Mouse (Mus musculus): Measurements from ENCODE around the gene Ldlrap1. TPM values are rescaled to one million over a fixed set of nuclear protein-coding genes. Genes with fewer than 3 reads are reported as not detected.

Ldlrap1 gene
- total and polyA plus RNA-seq, 2 experiments from 2014 or later = 1.7 to 2.3 TPM

DNA sequence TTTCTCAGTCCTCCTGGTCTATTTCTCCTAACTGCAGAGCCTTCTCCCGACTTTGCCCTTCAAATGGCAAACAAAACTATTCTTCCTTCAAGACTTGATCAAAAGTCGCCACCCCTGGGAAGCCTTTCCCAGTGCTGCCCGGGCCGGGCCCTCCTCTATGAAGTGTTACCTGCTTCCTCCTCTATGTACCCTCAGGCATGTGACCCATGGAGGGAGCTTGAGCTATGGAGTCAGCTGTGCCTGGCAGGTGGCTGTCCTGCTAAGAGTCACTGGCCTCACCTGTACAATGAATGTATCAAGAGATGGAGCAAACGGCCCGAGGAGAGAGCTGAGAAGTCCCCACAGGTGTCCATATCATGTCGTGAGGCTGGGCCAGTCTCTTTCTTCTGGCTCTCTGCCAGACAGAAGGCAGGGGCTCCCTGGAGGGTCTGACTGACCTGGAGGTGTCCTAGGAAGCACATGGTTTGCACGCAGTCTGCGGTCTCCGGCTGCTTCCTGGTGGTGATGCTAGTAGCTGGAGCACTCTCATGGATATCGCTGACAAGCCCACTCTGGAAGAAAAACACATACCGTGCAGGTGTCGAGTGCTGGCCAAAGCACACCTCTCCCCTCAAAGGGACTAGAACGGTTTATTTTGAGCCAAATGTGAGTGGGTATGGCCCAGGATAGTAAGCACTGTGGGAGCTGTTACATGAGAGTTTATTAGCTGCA lies 7.6 kb upstream of the Ldlrap1 start:
- H3K9me3 ChIP-seq (ENCODE audit: low read length) = no peaks in the 10 kb centered on the region
- 69% methylated on average over 13 of the region's 14 CpGs for WGBS
- no peak overlapping the region for H3K9ac ChIP-seq
- no peaks in the 10 kb centered on the region for H3K27me3 ChIP-seq (ENCODE audit: insufficient read depth, low read length)
- no peaks in the 10 kb centered on the region for H3K36me3 ChIP-seq (ENCODE audit: insufficient read depth)
- no peak for TF ChIP-seq CTCF (IDR thresholded peaks at IDR 0.05; ENCODE audit: low read depth)
- H3K27ac ChIP-seq (ENCODE audit: low read depth, low read length) = no peak overlapping the region
- no peak for DNase-seq
- H3K4me3 ChIP-seq (ENCODE audit: low read depth, low read length) = no peak overlapping the region
- no peaks in the 10 kb centered on the region for H3K4me1 ChIP-seq (ENCODE audit: insufficient read depth)
- H3K4me2 ChIP-seq (ENCODE audit: low read depth) = no peak overlapping the region
- no peak for ATAC-seq

DNA sequence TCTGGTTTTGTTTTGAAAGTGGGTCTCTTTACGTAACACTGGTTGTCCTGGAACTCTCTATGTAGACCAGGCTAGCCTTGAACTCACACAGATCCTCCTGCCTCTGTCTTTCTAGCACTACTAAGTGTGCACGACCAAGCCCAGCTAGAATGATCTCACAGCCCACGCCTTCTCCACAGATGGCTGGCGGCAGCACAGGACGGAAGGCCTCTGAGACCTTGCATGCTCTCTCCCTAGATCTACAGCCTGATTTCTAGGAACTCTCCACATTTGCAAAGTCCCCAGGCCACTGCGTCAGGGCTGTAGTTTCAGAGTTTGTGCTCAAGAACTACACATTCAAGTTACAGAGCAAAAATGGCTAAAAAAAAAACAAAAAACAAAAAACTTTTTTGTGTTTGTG lies 6.3 kb upstream of the Ldlrap1 start:
- no peak overlapping the region for H3K4me3 ChIP-seq (ENCODE audit: low read depth, low read length)
- H3K9ac ChIP-seq = no peak overlapping the region
- TF ChIP-seq CTCF (IDR thresholded peaks at IDR 0.05; ENCODE audit: low read depth) = no peak
- H3K4me1 ChIP-seq (ENCODE audit: insufficient read depth) = no peaks in the 10 kb centered on the region
- no peaks in the 10 kb centered on the region for H3K9me3 ChIP-seq (ENCODE audit: low read length)
- no peaks in the 10 kb centered on the region for H3K36me3 ChIP-seq (ENCODE audit: insufficient read depth)
- DNase-seq = no peak
- 84% methylated on average over 6 of the region's 6 CpGs for WGBS
- H3K27ac ChIP-seq (ENCODE audit: low read depth, low read length) = no peak overlapping the region
- H3K4me2 ChIP-seq (ENCODE audit: low read depth) = no peak overlapping the region
- no peaks in the 10 kb centered on the region for H3K27me3 ChIP-seq (ENCODE audit: insufficient read depth, low read length)
- no peak for ATAC-seq

DNA sequence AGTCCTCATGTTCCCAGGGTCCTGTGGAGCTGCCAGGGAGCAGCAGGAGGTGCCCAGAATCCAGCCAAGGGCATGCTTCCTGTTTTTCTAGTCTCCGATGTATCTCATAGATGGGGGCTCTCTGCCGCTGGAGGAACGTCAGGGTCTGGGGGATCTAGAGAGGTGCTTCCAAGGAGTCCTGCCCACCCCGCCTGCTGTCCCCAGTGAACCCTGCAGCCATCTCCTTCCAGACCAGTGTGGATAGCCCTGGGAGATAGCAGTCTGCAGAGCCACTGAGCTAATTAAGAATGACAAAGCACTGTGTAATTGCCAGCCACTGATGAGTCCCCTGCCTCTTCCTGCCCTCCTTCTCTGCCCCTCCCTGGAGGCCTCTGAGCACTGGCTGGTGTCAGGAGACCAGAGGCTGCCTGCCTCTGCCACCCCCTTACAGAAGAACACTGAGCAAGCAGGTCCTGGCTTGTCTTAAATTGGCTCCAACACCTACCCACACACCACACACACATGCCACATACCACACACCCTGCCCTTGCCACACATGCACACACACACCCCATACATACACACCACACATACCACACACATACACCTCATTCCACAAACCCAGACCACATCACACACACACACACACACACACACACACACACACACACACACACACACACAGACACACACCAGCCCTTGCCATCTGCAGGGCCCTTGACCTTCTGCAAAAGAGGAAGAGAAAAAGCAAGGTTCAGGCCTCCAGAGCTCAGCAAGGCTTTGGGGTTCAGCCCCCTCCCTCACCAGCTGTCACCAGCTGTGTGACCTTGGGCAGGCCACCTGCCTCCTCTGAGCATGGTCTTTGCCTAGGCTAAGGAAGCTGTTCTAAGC lies 5.2 kb upstream of the Ldlrap1 start:
- Histone ChIP-seq H3K27me3 (ENCODE audit: insufficient read depth, low read length) (peaks cover 6% of the 10 kb centered on the region; the same call in 1 of the 2 replicates), H3K4me1 (ENCODE audit: insufficient read depth) (no peaks in the 10 kb centered on the region), H3K4me2 (ENCODE audit: low read depth) (no peak overlapping the region), H3K9ac (no peak overlapping the region), H3K9me3 (ENCODE audit: low read length) (no peaks in the 10 kb centered on the region), H3K36me3 (ENCODE audit: insufficient read depth) (no peaks in the 10 kb centered on the region), H3K27ac (ENCODE audit: low read depth, low read length) (no peak overlapping the region), H3K4me3 (ENCODE audit: low read depth, low read length) (no peak overlapping the region)
- ATAC-seq = no peak
- TF ChIP-seq CTCF (IDR thresholded peaks at IDR 0.05; ENCODE audit: low read depth) = no peak
- no peak for DNase-seq
- 59% methylated on average over 4 of the region's 4 CpGs for WGBS

DNA sequence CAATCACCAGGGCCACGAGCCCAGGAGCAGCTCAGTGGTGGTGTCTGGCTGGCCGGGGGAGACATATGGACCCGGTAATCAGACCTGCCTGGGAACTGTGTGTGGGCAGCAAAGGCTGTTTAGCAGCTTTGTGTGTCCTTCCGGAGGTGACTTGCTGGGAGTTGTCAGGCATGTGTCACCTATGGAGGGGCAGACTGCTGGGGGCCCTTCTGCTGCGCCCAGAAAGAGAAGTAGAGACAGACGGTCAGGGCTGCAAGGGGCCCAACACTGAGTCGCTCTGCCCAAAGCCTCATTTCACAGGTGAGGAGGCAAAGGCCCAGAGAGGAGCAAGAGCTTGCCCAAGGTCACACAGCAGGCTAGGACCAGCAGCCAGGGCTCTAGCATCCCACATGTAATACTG lies 2.1 kb upstream of the Ldlrap1 start:
- 0 out of 2 replicates have a peak, but pooled peaks cover 5% of the 10 kb centered on the region for H3K4me1 ChIP-seq (ENCODE audit: insufficient read depth)
- no peaks in the 10 kb centered on the region for H3K9me3 ChIP-seq (ENCODE audit: low read length)
- H3K4me2 ChIP-seq (ENCODE audit: low read depth) = no peak overlapping the region
- no peak for TF ChIP-seq CTCF (IDR thresholded peaks at IDR 0.05; ENCODE audit: low read depth)
- no peak overlapping the region for H3K4me3 ChIP-seq (ENCODE audit: low read depth, low read length)
- no peak overlapping the region for H3K27ac ChIP-seq (ENCODE audit: low read depth, low read length)
- DNase-seq (no peak), ATAC-seq (no peak)
- no peak overlapping the region for H3K9ac ChIP-seq
- no peaks in the 10 kb centered on the region for H3K36me3 ChIP-seq (ENCODE audit: insufficient read depth)
- H3K27me3 ChIP-seq (ENCODE audit: insufficient read depth, low read length) = peaks cover 14% of the 10 kb centered on the region; the same call in 1 of the 2 replicates
- 76% methylated on average over 7 of the region's 7 CpGs for WGBS

DNA sequence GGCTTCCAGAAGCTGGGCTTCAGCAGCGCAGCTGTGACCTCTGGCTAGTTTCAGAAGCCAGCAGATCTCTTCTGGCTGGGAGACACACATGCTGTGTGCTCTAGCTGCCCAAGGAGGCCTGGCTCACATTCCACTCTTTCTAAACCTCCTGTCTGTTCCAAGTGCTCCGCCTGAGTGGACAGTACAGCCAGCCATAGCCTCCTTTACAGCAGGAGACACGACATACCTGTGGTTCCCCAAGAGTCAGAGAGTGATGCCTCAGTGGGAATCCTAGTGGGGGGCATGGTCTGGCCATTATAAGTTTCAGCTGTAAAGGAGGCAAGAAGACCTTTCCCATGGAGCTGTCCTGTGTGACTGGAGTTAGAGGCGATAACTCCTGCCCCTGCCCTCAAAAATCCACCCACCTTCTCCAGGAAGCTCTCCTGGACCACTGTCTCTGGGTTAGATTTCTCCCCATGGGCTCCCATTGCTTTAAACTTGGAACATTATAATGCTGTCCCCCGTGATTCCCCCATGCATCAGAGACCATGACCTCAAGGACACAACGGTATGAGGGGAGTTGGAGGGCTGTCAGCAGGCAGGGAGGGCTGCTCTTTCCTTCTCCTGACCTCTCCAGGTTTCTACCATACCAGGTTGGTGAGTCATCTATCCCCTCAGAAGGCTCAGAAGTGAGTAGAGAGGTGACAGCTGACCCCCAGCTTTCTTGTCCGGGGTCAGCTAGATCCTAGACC lies 1.4 kb upstream of the Ldlrap1 start:
- peaks cover 14% of the 10 kb centered on the region; the same call in 1 of the 2 replicates for H3K27me3 ChIP-seq (ENCODE audit: insufficient read depth, low read length)
- ATAC-seq = no peak
- H3K4me2 ChIP-seq (ENCODE audit: low read depth) = no peak overlapping the region
- no peak overlapping the region for H3K9ac ChIP-seq
- DNase-seq = no peak
- H3K36me3 ChIP-seq (ENCODE audit: insufficient read depth) = no peaks in the 10 kb centered on the region
- no peaks in the 10 kb centered on the region for H3K9me3 ChIP-seq (ENCODE audit: low read length)
- no peak overlapping the region for H3K4me3 ChIP-seq (ENCODE audit: low read depth, low read length)
- H3K27ac ChIP-seq (ENCODE audit: low read depth, low read length) = no peak overlapping the region
- WGBS = 73% methylated on average over 7 of the region's 7 CpGs
- H3K4me1 ChIP-seq (ENCODE audit: insufficient read depth) = 0 out of 2 replicates have a peak, but pooled peaks cover 5% of the 10 kb centered on the region
- no peak for TF ChIP-seq CTCF (IDR thresholded peaks at IDR 0.05; ENCODE audit: low read depth)

DNA sequence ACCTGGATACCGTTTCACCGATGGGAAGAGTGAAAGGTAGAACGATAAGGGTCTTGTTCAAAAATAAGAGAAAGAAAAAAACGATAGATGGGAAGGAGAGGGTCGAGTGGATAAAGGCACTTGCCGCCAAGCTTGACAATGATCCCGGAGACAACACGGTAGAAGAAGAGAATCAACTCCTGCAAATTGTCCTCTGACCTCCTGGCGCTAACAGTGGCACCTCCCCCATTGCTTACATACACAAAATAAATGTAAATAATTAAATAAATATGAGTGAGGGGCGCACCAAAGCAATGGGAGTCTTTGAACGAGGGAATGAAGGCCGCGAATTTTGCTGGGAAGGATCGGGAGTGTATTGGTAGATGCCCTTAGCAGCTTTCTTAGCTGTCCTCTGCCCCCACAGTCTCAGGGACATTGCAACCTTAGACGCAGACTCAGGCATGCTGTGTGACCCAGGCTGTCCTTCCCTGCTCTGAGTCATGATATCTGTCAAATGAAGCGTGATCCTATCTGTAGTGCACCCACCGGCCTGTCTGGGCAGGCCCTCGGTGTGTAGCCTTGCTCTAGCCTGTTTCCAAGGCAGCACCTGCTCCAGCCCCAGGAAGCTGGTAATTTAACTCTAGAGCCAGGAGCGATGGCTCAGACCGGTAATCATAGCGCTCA lies 533 bp upstream of the Ldlrap1 start:
- H3K9ac ChIP-seq = no peak overlapping the region
- H3K4me2 ChIP-seq (ENCODE audit: low read depth) = peak overlapping the region; percentile 92
- no peaks in the 10 kb centered on the region for H3K36me3 ChIP-seq (ENCODE audit: insufficient read depth)
- no peak for TF ChIP-seq CTCF (IDR thresholded peaks at IDR 0.05; ENCODE audit: low read depth)
- WGBS = 13% methylated on average over 21 of the region's 21 CpGs
- peaks cover 14% of the 10 kb centered on the region; the same call in 1 of the 2 replicates for H3K27me3 ChIP-seq (ENCODE audit: insufficient read depth, low read length)
- no peak overlapping the region for H3K27ac ChIP-seq (ENCODE audit: low read depth, low read length)
- no peaks in the 10 kb centered on the region for H3K9me3 ChIP-seq (ENCODE audit: low read length)
- ATAC-seq = no peak
- peak overlapping the region; percentile 45 for H3K4me3 ChIP-seq (ENCODE audit: low read depth, low read length)
- 0 out of 2 replicates have a peak, but pooled peaks cover 5% of the 10 kb centered on the region for H3K4me1 ChIP-seq (ENCODE audit: insufficient read depth)
- DNase-seq = no peak
